Mouse (Mus musculus) embryonic fibroblast, embryonic 13.5 days (primary cell): Measurements from ENCODE around the gene Trpm3.

Experiments
- CTCF ChIP-seq: IDR thresholded peaks from 2 replicates; pipeline ENCODE4 v1.5.1; 2011; ENCODE audit warnings: mild to moderate bottlenecking, control low read depth, low read length, moderate library complexity, borderline replicate concordance; ENCODE audit not compliant: insufficient read depth
- POLR2A ChIP-seq: IDR thresholded peaks from 2 replicates; pipeline ENCODE4 v1.6.1; 2011; ENCODE audit warnings: low read depth, mild to moderate bottlenecking, control low read depth, low read length, moderate library complexity

DNA sequence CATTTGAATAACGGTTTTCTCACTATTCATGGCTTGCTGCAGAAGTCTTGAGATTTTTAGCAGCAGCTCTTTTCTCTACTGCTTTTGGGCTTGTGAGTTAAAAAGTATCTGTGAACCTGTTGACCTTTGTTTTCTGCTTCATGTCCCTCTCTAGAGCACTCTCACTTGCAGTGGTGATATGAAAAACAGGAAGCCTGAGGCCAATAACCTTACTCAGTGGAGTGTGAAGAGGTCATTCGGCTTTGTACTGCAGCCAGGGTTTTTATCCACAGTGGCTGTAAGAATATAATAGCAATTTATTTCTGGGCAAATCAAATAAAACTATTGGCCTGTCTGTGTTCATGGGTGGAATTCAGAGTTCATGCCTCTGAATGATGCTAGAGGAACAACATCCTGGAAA, 503.3 kb downstream of the Trpm3 start:
- TF ChIP-seq CTCF (no peak), POLR2A (no peak)
